ENCODE assay signal across 1 mouse cellular context in genomic region chr7:19561431-19561764, GRCm38 (mm10).
TF ChIP-seq lines count a peak whose summit lies in the region.

No protein-coding gene starts in this region.

TF ChIP-seq in MEL, 35 proteins besides CTCF, POLR2A, EP300 and RAD21 (continued from another document):
- no peak for TF ChIP-seq BHLHE40 (IDR thresholded peaks at IDR 0.05; ENCODE audit: borderline replicate concordance, low read depth, low read length)
- no peak; the same call in 1 of the 2 replicates for TF ChIP-seq MXI1 (IDR thresholded peaks at IDR 0.05; ENCODE audit: low read depth, low read length)
- TF ChIP-seq MAFK (IDR thresholded peaks at IDR 0.05; ENCODE audit: borderline replicate concordance, low read depth, low read length) = no peak
- no peak for TF ChIP-seq TCF12 (IDR thresholded peaks at IDR 0.05; ENCODE audit: low read depth, low read length)
- no peak for TF ChIP-seq POLR2AphosphoS2 (IDR thresholded peaks at IDR 0.05; ENCODE audit: low read length)
